Mouse (Mus musculus) urinary bladder, adult 18-20 months (tissue): ENCODE data around the gene Tmbim1.
"Not testable (repeated sequence)": the region's sequence is repeated elsewhere in the genome, so short reads cannot be mapped to it uniquely, and the experiment has no call there.

Experiments used
- DNase-seq, 2 experiments: peaks; one replicate each; pipeline ENCODE4 v3.0.0; 2022; ENCODE audit warnings: low spot score in 2 of 2, mixed read lengths in 2 of 2

The Tmbim1 gene

GRCm38 (mm10) chr1:74305522-74305921, at the start of gene Tmbim1:
TSS of gene Tmbim1 (minus strand) at chr1:74305622.
- no peak for DNase-seq

GRCm38 (mm10) chr1:74353453-74354229, 48.2 kb upstream of the Tmbim1 start:
- no peak for DNase-seq

DNA sequence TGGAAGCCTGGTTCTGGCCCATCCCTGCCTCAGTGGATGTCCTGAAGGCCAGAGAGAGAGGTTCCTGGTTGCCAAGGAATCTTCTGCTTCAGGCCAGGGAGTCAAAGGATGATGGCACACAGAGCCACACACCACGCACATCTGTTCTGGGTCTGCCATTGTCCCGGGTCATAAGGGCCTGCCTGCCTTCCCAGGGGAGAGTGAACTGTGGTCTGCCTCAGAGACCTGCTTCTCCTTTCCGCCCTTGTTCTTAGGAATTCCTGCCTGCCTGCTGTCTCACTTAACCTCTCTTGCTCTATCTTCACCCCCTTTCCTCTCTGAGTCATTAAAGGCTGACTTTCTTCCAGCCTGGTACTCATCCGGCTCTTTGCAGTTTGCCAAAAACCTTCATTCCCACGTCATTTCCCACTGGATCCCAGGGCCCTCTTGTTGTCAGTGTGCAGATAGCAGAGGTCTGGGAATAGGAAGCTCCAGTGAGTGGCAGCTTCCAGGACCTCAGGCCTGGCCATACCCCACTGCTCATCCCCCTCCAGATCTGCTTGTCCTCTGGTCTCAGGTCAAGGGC, 47.2 kb upstream of the Tmbim1 start:
- DNase-seq, result no peak

DNA sequence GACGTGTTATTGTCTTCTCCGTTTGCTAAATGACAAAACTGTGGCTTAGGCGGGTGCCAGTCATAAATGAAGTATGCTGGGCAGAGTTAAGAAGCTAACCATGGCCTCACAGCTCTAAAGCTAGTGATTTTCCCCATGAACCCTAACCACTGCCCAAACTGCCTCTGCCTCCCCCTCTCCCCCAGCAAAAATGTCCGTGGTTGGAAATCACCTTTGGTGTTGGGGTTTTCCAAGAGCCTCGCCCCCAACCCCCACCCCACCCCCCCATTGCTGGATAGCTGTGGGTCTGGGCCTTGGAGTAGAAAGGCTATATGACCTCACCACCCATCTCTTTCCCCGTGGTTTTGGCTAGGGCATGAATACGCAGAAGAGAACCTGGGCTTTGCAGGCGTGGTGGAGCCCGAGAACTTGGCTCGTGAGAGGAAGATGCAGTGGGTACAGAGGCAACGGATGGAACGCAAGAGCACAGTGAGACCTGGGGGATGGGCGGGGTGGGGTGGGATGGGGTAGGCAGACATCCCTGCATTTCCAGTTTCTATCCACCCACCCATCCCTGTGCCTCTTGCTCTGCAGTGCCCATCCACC, 45.9 kb upstream of the Tmbim1 start:
- no peak for DNase-seq

DNA sequence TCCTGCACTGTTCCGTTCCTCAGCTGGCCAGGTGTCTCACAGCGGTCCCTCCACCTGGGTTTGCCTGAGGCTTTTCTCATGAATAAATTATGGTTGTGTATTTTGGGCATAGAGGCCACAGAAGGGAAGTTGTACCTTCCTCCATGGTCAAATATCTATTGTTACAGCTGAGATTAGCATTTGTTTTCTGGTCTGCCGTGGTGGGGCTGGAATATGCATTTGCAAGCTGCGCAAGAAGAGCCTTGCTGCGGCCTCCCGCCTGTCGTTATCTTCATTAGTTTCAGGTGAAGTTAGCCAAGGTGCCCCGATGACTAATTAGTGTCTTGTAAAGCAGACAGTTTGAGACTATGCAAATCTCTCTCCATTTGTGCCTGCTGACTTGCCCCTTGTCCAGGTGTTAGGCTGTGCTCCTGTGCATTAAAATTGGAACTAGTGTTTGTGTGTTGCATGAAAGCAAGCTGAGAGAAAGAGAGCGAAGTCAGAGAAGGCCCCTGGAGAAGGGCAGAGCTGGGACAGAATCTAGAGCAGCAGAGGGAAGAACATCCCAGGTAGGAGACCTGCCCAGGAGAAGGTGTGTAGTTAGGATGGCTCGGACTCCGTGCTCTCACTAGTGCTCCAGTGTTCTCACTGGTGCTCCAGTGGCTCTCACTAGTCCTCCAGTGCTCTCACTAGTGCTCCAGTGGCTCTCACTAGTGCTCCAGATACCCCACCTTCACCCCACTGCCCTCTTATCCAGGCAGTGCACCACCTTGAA, 38.9 kb upstream of the Tmbim1 start:
- DNase-seq, result no peak

DNA sequence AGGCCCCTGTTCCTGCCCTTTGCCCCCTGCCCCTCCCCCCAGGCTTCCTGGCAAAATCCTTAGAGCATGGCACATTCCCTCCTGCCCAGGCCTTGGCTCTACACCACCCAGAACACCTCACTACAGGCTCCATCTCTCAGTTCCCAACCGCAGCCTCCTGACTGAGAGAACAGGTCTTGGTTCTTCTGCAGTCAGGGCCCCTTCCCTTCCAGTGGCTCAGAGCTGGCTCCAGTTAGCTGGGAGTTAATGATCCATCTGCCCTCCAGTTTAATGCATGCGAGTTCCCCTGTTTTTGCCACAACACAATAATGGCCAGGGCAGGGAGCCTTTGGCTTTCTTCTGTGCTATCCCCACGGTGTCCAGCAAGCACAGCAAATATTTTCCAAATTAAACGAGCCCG, 37.7 kb upstream of the Tmbim1 start:
- no peak for DNase-seq

GRCm38 (mm10) chr1:74342308-74342707, 36.9 kb upstream of the Tmbim1 start:
- DNase-seq, result no peak

DNA sequence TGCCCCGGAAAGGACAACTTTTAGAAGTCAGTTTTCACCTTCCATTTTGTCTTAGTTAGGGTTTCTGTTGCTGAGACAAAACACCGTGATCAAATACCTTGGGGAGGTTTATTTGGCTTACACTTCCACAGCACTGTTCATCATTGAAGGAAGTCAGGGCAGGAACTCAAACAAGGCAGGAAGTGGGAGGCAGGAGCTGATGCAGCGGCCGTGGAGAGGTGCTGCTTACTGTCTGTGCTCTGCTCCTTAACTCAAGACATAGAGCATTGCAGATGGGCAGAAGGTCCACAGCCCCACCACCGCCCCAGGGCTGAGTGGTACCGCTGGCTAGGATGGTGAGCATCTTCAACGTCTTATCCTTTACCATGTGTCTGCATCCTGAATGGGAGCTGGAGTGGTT, 36.5 kb upstream of the Tmbim1 start:
- DNase-seq, result no peak

- not testable (repeated sequence) for DNase-seq
Measured at GRCm38 (mm10) chr1:74340992-74341391, 35.6 kb upstream of the Tmbim1 start.

GRCm38 (mm10) chr1:74340361-74340764, 34.9 kb upstream of the Tmbim1 start:
- no peak for DNase-seq

GRCm38 (mm10) chr1:74339917-74340316, 34.5 kb upstream of the Tmbim1 start:
- no peak for DNase-seq

GRCm38 (mm10) chr1:74338626-74339025, 33.2 kb upstream of the Tmbim1 start:
- no peak for DNase-seq

DNA sequence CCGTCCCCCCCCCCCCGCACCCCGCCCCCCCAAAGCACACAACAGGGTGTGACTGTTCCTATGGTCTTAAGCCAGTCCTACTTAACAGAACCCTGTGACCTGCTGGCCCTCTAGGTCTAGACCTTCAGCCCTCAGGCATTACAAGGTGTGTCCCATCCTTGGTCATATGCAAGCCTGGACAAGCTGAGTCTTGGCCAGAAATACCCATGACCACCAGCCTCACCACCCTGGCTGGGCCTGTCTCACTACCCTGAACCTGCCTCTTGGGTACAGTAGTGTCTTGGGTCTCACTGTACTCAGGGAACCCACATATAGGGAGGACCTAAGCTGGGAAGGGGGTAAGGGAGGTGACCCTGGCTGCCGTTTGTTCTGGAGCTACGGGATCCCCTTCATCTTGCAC, 32.6 kb upstream of the Tmbim1 start:
- no peak for DNase-seq

- no peak for DNase-seq
Measured at GRCm38 (mm10) chr1:74337241-74337771, 31.9 kb upstream of the Tmbim1 start.

GRCm38 (mm10) chr1:74335436-74336170, 30.2 kb upstream of the Tmbim1 start:
- no peak for DNase-seq

DNA sequence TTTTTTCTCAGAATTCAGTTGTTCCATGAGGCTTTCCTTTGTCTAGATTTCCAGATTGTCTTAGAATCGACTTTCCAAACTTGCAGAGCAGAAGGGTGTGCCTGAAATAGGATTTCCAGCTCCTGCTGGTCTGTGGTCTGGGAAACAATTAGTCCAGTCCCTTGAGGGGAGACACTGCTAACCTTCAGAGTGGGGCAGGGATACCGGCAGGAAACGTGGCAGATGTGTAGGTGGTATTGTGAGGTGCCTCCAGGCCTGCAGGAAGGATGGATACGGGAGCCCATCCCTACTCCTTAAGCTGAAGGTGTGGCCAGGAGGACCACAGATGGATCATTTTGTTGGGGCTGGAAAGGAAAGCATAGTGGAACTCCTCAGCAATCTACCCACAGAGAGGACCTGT, 29.6 kb upstream of the Tmbim1 start:
- DNase-seq, result no peak

DNA sequence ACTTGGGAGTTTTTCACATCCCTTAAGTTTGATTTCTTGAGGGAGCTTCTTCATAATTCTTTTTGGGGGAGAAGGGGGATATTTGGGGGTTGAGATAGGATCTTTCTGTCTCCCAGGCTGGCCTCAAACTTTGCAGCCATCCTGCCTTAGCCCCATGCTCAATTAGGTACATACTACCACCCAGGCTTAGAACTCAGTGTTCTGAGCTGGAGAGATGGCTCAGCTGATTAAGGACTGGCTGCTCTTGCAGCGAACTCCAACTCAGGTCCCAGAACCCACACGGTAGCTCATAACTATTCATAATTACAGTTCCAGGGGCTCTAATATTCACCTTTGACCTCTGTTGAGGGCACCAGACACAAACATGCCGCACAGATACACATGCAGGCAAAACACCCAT, 29.2 kb upstream of the Tmbim1 start:
- DNase-seq, result no peak

GRCm38 (mm10) chr1:74332930-74333329, 27.5 kb upstream of the Tmbim1 start:
- no peak for DNase-seq

- peak; percentile 91 to 93 for DNase-seq
Measured at GRCm38 (mm10) chr1:74332241-74332763, 26.9 kb upstream of the Tmbim1 start.

DNA sequence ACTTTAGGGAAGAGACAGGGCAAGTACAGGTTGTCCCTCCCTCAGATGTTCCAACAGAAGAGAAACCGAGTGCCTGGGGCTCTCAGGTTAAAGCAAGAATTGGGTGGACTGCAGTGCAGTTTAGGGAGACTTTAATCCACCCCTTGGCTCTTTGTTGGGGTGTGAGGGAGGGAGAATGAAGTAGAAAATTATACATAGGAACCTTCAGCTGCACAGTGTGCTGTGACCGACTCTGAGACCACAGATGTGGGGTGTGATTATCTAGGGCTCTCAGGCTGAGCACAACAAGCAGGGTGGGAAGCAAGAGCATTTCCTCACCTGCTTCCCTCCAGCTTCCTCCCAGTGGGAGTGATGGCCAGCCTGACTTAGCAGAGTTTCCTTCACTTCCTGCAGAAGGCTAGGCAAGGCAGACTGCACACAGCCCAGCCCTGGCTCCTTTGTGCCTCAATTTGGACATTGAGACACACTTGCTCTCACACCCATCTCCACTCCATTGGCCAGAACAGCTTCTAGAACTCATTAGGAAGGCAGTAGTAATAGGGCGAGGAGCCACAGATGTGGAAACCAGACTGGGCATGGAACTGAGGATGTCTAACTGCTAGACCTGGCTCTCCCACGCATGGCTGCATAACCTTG, 25.7 kb upstream of the Tmbim1 start:
- no peak for DNase-seq
